Mouse (Mus musculus): ENCODE measurements around the gene Fgfr2.

- TF ChIP-seq HCFC1 (IDR thresholded peaks at IDR 0.05; ENCODE audit: borderline replicate concordance, insufficient read depth, low read length), result no peak
- TF ChIP-seq MAFK (IDR thresholded peaks at IDR 0.05; ENCODE audit: insufficient read depth, low read depth, low read length), result no peak
- no peak for TF ChIP-seq ZNF384 (IDR thresholded peaks at IDR 0.05; ENCODE audit: low read depth, low read length)
- TF ChIP-seq CHD2 (IDR thresholded peaks at IDR 0.05; ENCODE audit: low read depth, low read length), result no peak
- TF ChIP-seq ZC3H11A (IDR thresholded peaks at IDR 0.05; ENCODE audit: borderline replicate concordance, low read depth, low read length), result no peak
Observed at GRCm38 (mm10) chr7:130796786-130797185, 2326.4 kb downstream of the Fgfr2 start.
